Mouse (Mus musculus) gonadal fat pad, adult 2 months (tissue): Measurements from ENCODE around the gene Nsmce3. TPM values are rescaled to one million over a fixed set of nuclear protein-coding genes. Genes with fewer than 3 reads are reported as not detected.
A peak's percentile ranks its signal among the peaks of the same experiment; 100 is the strongest.

Experiments used
- DNase-seq: peaks from one replicate; pipeline ENCODE4 v3.0.0-alpha.2; 2012; ENCODE audit warnings: low read depth
- polyA plus RNA-seq: library from polyadenylated mRNA; depleted of rRNA; stranded (reverse); fragments of >200 nt; gene quantifications from 2 replicates; pipeline ENCODE4 v1.2.3, GENCODE M21; 2012; rRNA removed

Nsmce3 gene
- 8.3 and 9.7 TPM in 2 replicates for polyA plus RNA-seq

GRCm38 (mm10) chr7:64872743-64873241 is at the start of gene Nsmce3:
TSS of gene Nsmce3 (minus strand) at chr7:64872997.
- DNase-seq, result peak; percentile 40

- no peak for DNase-seq
Observed at GRCm38 (mm10) chr7:64921189-64921588, 48.4 kb upstream of the Nsmce3 start.

- DNase-seq, result no peak
Observed at GRCm38 (mm10) chr7:64920735-64921134, 47.9 kb upstream of the Nsmce3 start.

GRCm38 (mm10) chr7:64916654-64917053 is 43.9 kb upstream of the Nsmce3 start:
- DNase-seq, result no peak

- no peak for DNase-seq
Observed at GRCm38 (mm10) chr7:64915121-64915520, 42.3 kb upstream of the Nsmce3 start.

GRCm38 (mm10) chr7:64911945-64912344 is 39.1 kb upstream of the Nsmce3 start:
- DNase-seq, result no peak

- DNase-seq, result no peak
Observed at GRCm38 (mm10) chr7:64910208-64910607, 37.4 kb upstream of the Nsmce3 start.

- no peak for DNase-seq
Observed at GRCm38 (mm10) chr7:64906955-64907354, 34.2 kb upstream of the Nsmce3 start.

- DNase-seq, result no peak
Observed at GRCm38 (mm10) chr7:64905506-64905905, 32.7 kb upstream of the Nsmce3 start.

GRCm38 (mm10) chr7:64900249-64900648 is 27.5 kb upstream of the Nsmce3 start:
- DNase-seq, result no peak

- no peak for DNase-seq
Observed at GRCm38 (mm10) chr7:64896587-64896986, 23.8 kb upstream of the Nsmce3 start.

- no peak for DNase-seq
Observed at GRCm38 (mm10) chr7:64895685-64896101, 22.9 kb upstream of the Nsmce3 start.

- no peak for DNase-seq
Observed at GRCm38 (mm10) chr7:64891139-64891538, 18.3 kb upstream of the Nsmce3 start.

GRCm38 (mm10) chr7:64889919-64890318 is 17.1 kb upstream of the Nsmce3 start:
- DNase-seq, result no peak

- no peak for DNase-seq
Observed at GRCm38 (mm10) chr7:64884187-64884862, 11.5 kb upstream of the Nsmce3 start.

- DNase-seq, result no peak
Observed at GRCm38 (mm10) chr7:64882243-64882642, 9.4 kb upstream of the Nsmce3 start.

GRCm38 (mm10) chr7:64881387-64881786 is 8.6 kb upstream of the Nsmce3 start:
- DNase-seq, result no peak

GRCm38 (mm10) chr7:64880415-64880814 is 7.6 kb upstream of the Nsmce3 start:
- no peak for DNase-seq

GRCm38 (mm10) chr7:64874941-64875340 is 2.1 kb upstream of the Nsmce3 start:
- DNase-seq, result no peak

GRCm38 (mm10) chr7:64873266-64873665 is 469 bp upstream of the Nsmce3 start:
- no peak for DNase-seq

GRCm38 (mm10) chr7:64871987-64872742 is 632 bp downstream of the Nsmce3 start:
- DNase-seq, result no peak

GRCm38 (mm10) chr7:64869549-64870065 is 3.2 kb downstream of the Nsmce3 start:
- no peak for DNase-seq

GRCm38 (mm10) chr7:64863538-64863937 is 9.3 kb downstream of the Nsmce3 start:
- DNase-seq, result no peak
